Mouse (Mus musculus) midbrain, embryonic 12.5 days (tissue): ENCODE measurements around the gene Ddx3x. TPM values are rescaled to one million over a fixed set of nuclear protein-coding genes. Genes with fewer than 3 reads are reported as not detected.

Experiments used
- ATAC-seq: fragments of 200-750 bp; cut with Nextera tagmentation; 2 replicates; pipeline ENCODE4 v1.8.0; 2017; ENCODE audit warnings: low read depth, moderate TSS enrichment, moderate library complexity; ENCODE audit not compliant: low FRiP score
- H3K27ac ChIP-seq: fragments of 300-500 bp; sonication (generic); replicated peaks from 2 replicates; pipeline ENCODE4 v1.5.1; 2016; ENCODE audit warnings: mild to moderate bottlenecking
- H3K27me3 ChIP-seq: fragments of 300-500 bp; sonication (generic); 2 replicates; pipeline ENCODE4 v1.6.1; 2016; ENCODE audit warnings: mild to moderate bottlenecking
- H3K36me3 ChIP-seq: fragments of 300-500 bp; sonication (generic); 2 replicates; pipeline ENCODE4 v1.6.1; 2016
- H3K4me1 ChIP-seq: fragments of 300-500 bp; sonication (generic); 2 replicates; pipeline ENCODE4 v1.6.1; 2016
- H3K4me2 ChIP-seq: fragments of 300-500 bp; sonication (generic); replicated peaks from 2 replicates; pipeline ENCODE4 v1.6.1; 2016; ENCODE audit warnings: mild to moderate bottlenecking, moderate library complexity
- H3K4me3 ChIP-seq: fragments of 300-500 bp; sonication (generic); 2 replicates; pipeline ENCODE4 v1.5.1; 2016; ENCODE audit warnings: mild to moderate bottlenecking
- H3K9ac ChIP-seq: fragments of 300-500 bp; sonication (generic); replicated peaks from 2 replicates; pipeline ENCODE4 v1.6.1; 2016; ENCODE audit warnings: mild to moderate bottlenecking, moderate library complexity
- H3K9me3 ChIP-seq: fragments of 300-500 bp; sonication (generic); 2 replicates; pipeline ENCODE4 v1.6.1; 2016; ENCODE audit warnings: mild to moderate bottlenecking
- WGBS: fragments of 180-500 bp; shearing (Covaris S2); methylation state at CpG from one replicate; pipeline ENCODE4 v1.1.7; 2016; 5-methylcytosine and 5-hydroxymethylcytosine counted together
- polyA plus RNA-seq: library from polyadenylated mRNA; unstranded; fragments of >200 nt; fragmentation: Nextera tagmentation; extraction: Ambion mirVana; gene quantifications from 2 replicates; pipeline ENCODE4 v1.2.1, GENCODE M21; 2016

The Ddx3x gene
- polyA plus RNA-seq, 1 experiment from 2014 or later, result 175 TPM

DNA sequence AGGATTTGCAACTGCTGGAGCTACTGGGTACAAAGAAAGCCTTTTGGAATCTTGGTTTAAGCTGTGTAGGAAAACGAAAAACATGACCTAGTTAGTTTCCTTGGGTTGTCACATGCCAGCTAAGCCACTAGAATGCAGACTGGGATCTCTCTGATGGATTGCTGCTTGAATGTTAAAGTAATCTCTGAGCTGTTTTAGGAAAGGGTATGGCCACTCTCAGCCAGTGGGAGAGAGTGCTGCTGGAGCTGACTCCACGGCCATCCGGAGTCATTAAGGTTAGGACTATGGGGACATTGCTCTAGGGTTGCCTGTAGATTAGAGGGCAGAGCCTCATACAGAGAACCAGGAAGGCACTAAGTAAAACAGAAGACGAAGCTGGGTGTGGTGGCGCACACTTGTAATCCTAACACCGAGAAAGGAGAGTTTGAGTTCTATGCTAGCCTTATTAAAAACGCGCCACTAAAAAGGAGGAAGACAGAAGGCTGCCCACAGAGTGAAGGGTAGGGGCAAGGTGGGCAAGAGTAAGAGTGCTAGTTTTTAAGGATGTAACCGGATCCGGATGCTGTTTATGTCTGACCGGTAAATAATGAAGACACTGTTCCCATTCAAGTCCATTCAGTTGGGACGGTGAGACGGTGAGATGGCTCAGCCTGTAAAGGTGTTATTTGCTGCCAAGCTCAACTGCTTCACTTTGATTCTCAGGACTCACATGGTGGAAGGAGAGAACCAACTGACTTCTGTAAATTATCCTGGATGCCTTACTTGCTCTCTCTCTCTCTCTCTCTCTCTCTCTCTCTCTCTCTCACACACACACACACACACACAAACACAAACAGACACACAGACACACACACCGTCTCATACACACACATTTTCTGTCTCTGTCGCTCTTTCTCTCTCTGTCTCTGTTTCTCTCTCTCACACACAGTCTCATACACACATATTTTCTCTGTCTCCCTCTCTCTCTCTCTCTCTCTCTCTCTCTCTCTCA, 37.3 kb upstream of the Ddx3x start:
- Histone ChIP-seq H3K36me3 (no peaks in the 10 kb centered on the region), H3K9ac (peak overlapping the region; percentile 48), H3K27ac (peak overlapping the region; percentile 96), H3K27me3 (peaks cover 32% of the 10 kb centered on the region), H3K4me1 (peaks cover 13% of the 10 kb centered on the region), H3K9me3 (no peaks in the 10 kb centered on the region), H3K4me2 (peak overlapping the region; percentile 57), H3K4me3 (peak overlapping the region; percentile 33)
- peak; percentile 57 for ATAC-seq
- WGBS, result 32% methylated on average over 15 of the region's 15 CpGs

DNA sequence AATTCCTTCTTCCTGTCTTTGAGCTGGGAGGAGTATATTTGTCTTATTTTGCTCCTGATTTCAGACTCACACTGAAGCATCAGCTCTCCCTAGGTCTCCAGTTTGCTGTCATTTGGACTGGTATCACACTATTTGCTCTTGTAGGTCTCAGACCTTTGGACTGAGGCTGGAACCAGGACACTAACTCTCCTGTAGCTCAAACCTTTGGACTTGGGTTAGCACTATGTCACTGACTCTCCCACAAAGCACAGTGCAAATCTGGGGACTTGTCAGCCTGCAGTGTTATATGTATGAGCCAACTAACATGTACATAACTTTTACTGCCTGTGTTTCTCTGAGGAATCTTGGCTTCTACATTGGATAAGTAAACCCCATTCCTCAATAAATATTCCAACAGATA, 36.2 kb upstream of the Ddx3x start:
- no peak overlapping the region for H3K27ac ChIP-seq
- no peak for ATAC-seq
- peaks cover 13% of the 10 kb centered on the region for H3K4me1 ChIP-seq
- H3K4me2 ChIP-seq, result no peak overlapping the region
- H3K27me3 ChIP-seq, result peaks cover 27% of the 10 kb centered on the region
- H3K9me3 ChIP-seq, result no peaks in the 10 kb centered on the region
- H3K9ac ChIP-seq, result no peak overlapping the region
- no peak overlapping the region for H3K4me3 ChIP-seq
- no peaks in the 10 kb centered on the region for H3K36me3 ChIP-seq

DNA sequence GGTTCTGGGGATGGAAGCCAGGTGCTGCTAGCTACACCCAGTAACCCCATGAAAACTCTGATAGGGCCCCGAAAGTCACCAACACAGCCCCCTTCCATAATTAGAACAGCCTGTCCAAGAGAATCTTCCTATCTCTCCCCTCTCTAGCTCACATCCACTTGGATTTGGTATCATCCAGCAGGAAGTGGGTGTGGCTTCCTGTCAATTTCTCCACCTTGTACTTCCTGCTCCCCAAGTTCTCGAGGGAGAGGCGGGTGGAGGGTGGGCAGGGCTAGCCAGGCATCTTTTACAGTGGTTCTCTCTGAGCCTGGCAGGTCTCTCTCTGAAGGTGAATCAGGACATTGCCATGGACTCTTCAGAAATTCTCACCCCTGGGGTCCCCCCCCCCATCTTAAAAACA, 35.7 kb upstream of the Ddx3x start:
- no peaks in the 10 kb centered on the region for H3K36me3 ChIP-seq
- no peak overlapping the region for H3K27ac ChIP-seq
- H3K4me1 ChIP-seq, result peaks cover 13% of the 10 kb centered on the region
- H3K9me3 ChIP-seq, result no peaks in the 10 kb centered on the region
- 69% methylated on average over 3 of the region's 3 CpGs for WGBS
- peaks cover 25% of the 10 kb centered on the region for H3K27me3 ChIP-seq
- no peak for ATAC-seq
- H3K4me3 ChIP-seq, result no peak overlapping the region
- no peak overlapping the region for H3K4me2 ChIP-seq
- no peak overlapping the region for H3K9ac ChIP-seq

DNA sequence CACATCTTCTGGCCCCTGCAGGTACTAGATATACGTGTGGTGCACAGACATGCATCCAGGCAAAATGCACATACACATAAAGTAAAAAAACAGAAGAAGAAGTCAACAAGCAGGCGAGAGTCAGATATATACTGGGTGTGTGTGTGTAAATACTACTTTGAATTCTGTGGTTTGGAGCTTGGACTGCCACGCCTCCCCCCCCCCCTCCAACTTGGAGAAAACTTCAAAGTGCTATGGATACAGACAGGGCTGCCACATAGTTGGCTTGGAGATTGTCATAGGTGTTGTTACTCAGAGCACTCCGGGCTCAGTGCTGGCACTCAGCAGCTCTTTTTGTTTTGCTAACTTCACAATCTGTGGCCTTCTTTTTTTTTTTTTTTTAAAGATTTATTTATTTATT, 29.1 kb upstream of the Ddx3x start:
- no peak overlapping the region for H3K27ac ChIP-seq
- 77% methylated on average over 4 of the region's 4 CpGs for WGBS
- H3K4me3 ChIP-seq, result no peak overlapping the region
- no peaks in the 10 kb centered on the region for H3K36me3 ChIP-seq
- H3K4me1 ChIP-seq, result no peaks in the 10 kb centered on the region
- H3K4me2 ChIP-seq, result no peak overlapping the region
- H3K27me3 ChIP-seq, result peaks cover 10% of the 10 kb centered on the region; the same call in 1 of the 2 replicates
- no peak for ATAC-seq
- no peak overlapping the region for H3K9ac ChIP-seq
- H3K9me3 ChIP-seq, result no peaks in the 10 kb centered on the region

DNA sequence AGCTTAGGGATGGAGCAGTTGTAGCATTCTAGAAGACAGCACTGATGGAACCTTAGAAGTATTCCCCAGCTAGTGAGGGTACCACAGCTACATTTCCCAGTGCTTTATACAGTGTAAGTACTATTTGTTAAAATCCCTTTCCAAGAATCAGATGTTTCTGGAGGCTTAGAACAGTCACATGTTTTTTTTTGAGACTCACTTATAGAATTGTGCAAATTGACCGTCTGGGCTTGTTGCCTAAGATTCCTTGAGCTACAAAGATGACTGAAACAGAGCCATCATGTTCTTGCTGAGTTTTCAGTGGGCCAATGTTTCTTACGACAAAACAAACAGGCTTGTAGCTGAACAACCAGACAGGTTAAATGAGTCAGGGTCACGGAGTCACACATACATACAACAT, 26.5 kb upstream of the Ddx3x start:
- no peak for ATAC-seq
- Histone ChIP-seq H3K36me3 (no peaks in the 10 kb centered on the region), H3K4me1 (no peaks in the 10 kb centered on the region), H3K4me2 (no peak overlapping the region), H3K9ac (no peak overlapping the region), H3K27ac (no peak overlapping the region), H3K27me3 (peaks cover 4% of the 10 kb centered on the region; the same call in 1 of the 2 replicates), H3K4me3 (no peak overlapping the region), H3K9me3 (no peaks in the 10 kb centered on the region)
- WGBS, result 88% methylated on average over 3 of the region's 3 CpGs

DNA sequence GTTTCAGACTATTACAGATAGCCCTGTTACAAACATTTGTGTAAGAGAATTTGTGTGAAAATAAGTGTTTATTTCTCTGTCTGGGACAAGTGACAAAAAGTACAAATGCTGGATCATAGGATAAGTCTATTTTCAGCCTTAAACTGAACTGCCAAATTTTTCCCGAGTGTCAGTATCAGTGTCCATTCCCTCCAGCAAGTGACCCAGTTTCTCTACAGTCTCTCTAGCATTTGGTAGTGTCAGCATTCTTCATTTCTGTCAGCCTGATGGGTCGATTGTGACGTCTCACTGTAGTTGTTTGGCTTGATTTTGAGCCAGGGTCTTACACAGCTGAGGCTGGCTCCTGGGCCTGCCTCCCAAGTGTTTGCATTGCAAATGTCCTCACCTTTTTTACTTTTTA, 17.4 kb upstream of the Ddx3x start:
- Histone ChIP-seq H3K27me3 (0 out of 2 replicates have a peak, but pooled peaks cover 6% of the 10 kb centered on the region), H3K4me3 (no peak overlapping the region), H3K9me3 (no peaks in the 10 kb centered on the region), H3K36me3 (no peaks in the 10 kb centered on the region), H3K9ac (no peak overlapping the region), H3K27ac (no peak overlapping the region), H3K4me1 (no peaks in the 10 kb centered on the region), H3K4me2 (no peak overlapping the region)
- no peak for ATAC-seq
- WGBS, result 81% methylated on average over 3 of the region's 3 CpGs

DNA sequence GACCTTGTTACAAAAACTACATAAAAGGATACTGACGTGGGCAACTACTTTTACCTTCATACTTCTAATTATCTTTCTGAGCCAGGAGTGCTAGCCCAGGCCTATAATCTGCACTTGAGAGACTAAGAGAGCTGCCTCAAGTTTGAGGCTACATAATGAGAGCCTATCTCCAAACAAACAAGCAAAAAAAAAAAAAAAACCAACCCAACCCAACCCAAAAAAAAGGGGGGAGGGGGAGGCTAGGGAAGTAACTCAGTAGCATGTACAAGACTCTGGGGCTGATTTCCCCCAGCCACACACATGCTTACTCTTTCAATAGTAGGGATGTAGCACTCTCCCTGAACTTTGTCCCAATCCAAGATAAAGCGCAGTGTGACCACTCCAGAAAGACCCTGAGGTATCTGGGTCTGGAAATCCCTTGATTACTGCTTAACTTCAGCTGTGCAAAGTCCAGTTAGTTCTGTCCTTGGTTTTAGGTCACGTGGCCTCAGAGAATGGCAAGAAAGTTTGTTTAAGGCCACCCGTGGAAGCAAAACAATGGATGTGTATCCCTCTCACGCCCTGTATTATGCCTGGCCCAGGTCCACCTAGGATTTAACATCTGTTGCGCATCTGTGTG, 5.1 kb upstream of the Ddx3x start:
- WGBS, result 76% methylated on average over 6 of the region's 6 CpGs
- Histone ChIP-seq H3K27me3 (peaks cover 9% of the 10 kb centered on the region; the same call in 1 of the 2 replicates), H3K27ac (no peak overlapping the region), H3K9me3 (no peaks in the 10 kb centered on the region), H3K4me2 (no peak overlapping the region), H3K4me1 (peaks cover 6% of the 10 kb centered on the region; the same call in 1 of the 2 replicates), H3K36me3 (no peaks in the 10 kb centered on the region), H3K4me3 (no peak overlapping the region), H3K9ac (no peak overlapping the region)
- ATAC-seq, result no peak

DNA sequence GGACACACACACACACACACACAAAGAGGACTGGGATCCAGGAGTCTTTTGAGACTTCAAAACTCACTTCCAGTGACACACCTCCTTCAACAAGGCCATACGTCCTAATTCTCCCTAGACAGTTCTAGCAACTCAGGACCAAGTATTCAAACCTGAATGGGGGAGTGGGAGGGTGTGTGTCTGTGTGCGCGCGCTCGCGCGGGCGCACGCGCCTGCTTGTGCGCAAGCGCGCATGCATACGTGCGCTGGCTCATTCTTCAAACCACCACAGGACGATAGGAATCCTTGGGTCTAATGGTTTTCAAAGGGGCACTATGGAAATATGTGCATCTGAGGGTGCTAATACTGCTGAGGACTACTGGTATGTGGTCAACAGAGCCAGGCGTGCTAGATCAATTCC, 1.8 kb upstream of the Ddx3x start:
- H3K36me3 ChIP-seq, result peaks cover under 1% of the 10 kb centered on the region; the same call in 1 of the 2 replicates
- H3K27ac ChIP-seq, result no peak overlapping the region
- peaks cover 11% of the 10 kb centered on the region for H3K4me1 ChIP-seq
- H3K9me3 ChIP-seq, result no peaks in the 10 kb centered on the region
- H3K27me3 ChIP-seq, result peaks cover 9% of the 10 kb centered on the region; the same call in 1 of the 2 replicates
- no peak for ATAC-seq
- H3K4me2 ChIP-seq, result 0 out of 2 replicates have a peak overlapping the region, but pooled peaks have one; percentile 72
- no peak overlapping the region for H3K4me3 ChIP-seq
- no peak overlapping the region for H3K9ac ChIP-seq
- 70% methylated on average over 17 of the region's 17 CpGs for WGBS

DNA sequence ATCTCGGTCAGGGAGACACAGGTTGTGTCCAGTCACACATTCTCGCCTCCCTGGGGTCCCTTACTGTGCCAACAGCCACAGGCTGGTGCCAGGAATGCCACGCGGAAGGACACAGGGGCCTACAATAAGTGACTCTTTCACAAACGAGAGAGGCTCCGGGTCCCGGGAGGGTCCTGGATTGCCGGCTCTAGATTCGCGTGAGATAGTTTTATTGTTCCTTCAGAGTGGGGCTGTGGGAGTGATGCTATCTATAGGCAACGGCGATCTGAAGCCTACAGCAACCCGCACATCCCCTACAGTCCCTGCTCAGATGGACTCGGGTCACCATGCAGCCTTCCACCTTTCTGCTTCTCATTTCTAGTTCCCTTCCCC, 747 bp upstream of the Ddx3x start:
- Histone ChIP-seq H3K27ac (peak overlapping the region; percentile 98), H3K27me3 (peaks cover 6% of the 10 kb centered on the region; the same call in 1 of the 2 replicates), H3K4me2 (peak overlapping the region; percentile 72), H3K9ac (peak overlapping the region; percentile 96), H3K4me1 (peaks cover 17% of the 10 kb centered on the region), H3K36me3 (peaks cover 6% of the 10 kb centered on the region; the same call in 1 of the 2 replicates), H3K4me3 (peak overlapping the region; percentile 84), H3K9me3 (no peaks in the 10 kb centered on the region)
- WGBS, result 9% methylated on average over 14 of the region's 14 CpGs
- no peak; the same call in 1 of the 2 replicates for ATAC-seq

DNA sequence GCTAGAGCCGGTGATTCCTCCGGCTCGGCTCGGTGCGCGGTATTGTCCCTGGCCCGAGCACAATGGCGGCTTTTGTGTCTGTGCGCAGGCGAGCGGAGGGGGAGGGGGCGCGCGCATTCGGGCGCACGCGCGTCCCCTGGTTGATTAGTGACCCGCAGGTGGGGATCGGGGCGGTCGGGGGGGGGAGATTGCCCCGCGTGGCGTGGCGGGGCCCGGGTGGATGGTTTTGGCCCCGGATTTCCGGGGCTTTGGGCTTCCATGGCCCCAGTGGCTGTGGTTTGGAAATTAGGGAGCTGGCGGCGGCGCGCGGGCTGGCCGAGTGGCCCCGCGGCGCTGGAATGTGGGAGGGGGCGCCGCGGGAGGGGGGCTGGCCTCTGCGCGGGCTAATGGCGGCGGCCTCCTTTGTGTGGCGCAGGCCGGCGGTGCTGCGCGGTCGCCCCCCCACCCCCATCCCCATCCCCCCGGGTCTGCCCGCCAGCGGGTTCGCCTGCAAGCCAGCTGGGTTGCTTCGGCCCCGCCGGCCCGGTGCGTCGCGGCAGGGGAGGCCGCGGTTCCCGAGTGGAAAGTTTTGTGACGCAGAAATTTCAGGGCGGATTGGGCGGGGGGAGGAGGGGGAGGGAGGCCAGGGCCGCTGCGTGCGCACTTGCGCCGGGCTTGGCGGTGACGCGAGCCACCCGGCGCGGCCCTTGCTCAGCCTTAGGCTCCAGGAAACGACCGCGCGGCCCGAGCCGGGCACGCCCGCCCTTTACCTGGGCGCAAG, 739 bp downstream of the Ddx3x start:
- H3K4me3 ChIP-seq, result peak overlapping the region; percentile 84
- H3K27ac ChIP-seq, result peak overlapping the region; percentile 98
- peak overlapping the region; percentile 96 for H3K9ac ChIP-seq
- peaks cover 18% of the 10 kb centered on the region for H3K36me3 ChIP-seq
- ATAC-seq, result peak; percentile 76
- no peaks in the 10 kb centered on the region for H3K27me3 ChIP-seq
- WGBS, result 1% methylated on average over 54 of the region's 89 CpGs
- H3K4me2 ChIP-seq, result peak overlapping the region; percentile 72
- no peaks in the 10 kb centered on the region for H3K9me3 ChIP-seq
- H3K4me1 ChIP-seq, result peaks cover 17% of the 10 kb centered on the region

DNA sequence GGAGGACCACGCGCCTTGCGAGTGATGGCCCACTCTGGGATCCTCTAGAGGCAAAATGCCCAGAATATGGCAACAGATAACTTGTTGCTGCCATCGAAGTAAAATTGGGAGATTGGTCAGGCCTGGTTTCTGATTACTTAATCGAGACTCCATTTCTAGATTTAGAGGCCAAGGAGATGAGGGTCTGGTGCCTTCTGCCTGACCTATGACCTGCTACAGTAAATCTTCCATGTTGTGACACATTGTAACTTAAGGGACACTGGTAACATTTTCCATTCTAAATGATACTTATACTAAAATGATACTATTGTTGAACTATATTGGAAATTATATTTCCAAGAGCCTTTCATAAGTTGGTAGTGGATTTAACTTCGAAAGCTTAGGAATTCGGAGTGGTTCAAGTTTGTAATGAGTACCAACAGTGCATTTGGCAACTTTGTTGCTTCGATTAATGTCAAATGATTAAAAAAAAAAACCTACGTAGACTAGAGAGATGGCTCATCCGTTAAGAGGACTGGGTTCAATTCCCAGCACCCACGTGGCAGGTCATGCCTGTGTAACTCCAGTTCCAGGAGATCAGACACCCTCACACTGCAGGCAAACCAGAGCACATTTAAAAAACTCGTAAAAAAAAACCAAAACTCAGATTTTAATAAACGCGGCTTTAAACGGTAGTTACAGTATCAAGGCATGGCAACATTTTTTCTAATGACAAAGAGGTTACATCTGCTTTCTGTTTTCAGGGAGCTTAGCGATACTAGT, 1.5 kb downstream of the Ddx3x start:
- Histone ChIP-seq H3K4me3 (peak overlapping the region; percentile 84), H3K36me3 (peaks cover 22% of the 10 kb centered on the region), H3K4me2 (peak overlapping the region; percentile 72), H3K4me1 (peaks cover 17% of the 10 kb centered on the region), H3K9me3 (no peaks in the 10 kb centered on the region), H3K27me3 (no peaks in the 10 kb centered on the region), H3K27ac (peak overlapping the region; percentile 98), H3K9ac (peak overlapping the region; percentile 96)
- WGBS, result 13% methylated on average over 16 of the region's 16 CpGs
- no peak for ATAC-seq
